Mouse (Mus musculus) heart, adult 2 months (tissue): ENCODE measurements around the gene Gm49388.

ENCODE experiments used
- CTCF ChIP-seq: fragments of 200-600 bp; IDR thresholded peaks from 2 replicates; pipeline ENCODE4 v1.8.1; 2022; ENCODE audit warnings: antibody characterized with exemption, mild to moderate bottlenecking, moderate library complexity
- POLR2A ChIP-seq: fragments of 200-500 bp; IDR thresholded peaks from 2 replicates; pipeline ENCODE4 v1.6.1; 2011; ENCODE audit warnings: mild to moderate bottlenecking, low read depth, low read length, control low read depth; ENCODE audit not compliant: insufficient read depth

DNA sequence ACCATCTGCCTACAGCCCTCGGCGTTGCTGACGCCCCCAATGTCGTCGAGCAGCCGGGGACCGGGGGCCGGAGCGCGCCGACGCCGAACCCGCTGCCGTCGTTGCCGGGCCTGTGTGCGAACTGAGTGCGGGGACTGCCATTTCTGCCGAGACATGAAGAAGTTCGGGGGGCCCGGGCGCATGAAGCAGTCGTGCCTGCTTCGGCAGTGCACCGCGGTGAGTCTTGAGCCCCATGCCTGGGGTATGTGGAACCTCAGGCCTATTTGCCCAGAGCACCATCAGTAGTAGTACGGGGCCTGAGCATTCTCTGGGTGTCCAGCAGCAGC, 37.2 kb upstream of the Gm49388 start:
- TF ChIP-seq POLR2A (no peak), CTCF (no peak)
